Mouse (Mus musculus): Measurements from ENCODE around the gene Gdf7. TPM values are rescaled to one million over a fixed set of nuclear protein-coding genes. Genes with fewer than 3 reads are reported as not detected.

The Gdf7 gene
- total RNA-seq, 2 experiments from 2014 or later: not detected

DNA sequence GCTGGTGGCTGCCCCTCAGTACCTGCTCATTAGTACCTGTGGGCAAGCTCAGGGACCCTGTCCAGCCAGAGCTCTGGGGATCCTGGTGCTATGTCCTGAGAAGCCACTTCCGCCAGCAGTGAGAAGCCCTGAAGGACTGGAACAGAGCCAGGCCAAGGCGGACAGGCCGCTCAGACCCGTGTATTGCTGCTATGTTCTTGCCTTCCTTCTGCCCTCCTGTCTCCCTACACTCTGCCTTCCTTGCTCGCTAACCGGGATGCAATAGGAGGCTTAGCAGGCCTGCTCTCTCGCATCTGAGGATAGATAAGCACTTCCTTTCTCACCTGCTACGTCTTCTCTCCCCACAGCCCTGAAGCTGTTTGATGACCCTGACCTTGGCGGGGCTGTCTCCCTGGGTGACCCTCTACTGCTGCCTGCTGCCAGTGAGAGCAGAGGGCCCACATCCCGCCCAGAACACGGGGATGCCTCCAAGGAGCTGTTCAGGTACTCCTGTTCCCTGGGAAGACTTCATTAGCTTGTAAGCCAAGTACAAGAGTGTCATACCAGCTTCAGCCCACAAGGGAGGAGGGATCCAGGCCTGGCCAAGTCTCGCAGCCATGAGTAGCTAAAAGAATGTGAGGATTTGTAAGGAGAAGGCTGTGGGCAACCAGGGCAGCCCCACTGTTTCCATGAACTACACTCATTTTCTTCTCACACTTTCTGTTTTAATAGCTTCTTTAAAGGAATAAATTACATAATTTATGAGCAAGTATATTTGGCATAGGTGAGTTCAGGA is 35.7 kb upstream of the Gdf7 start:
- Histone ChIP-seq H3K4me3 (no peak overlapping the region), H3K27ac (peak overlapping the region; percentile 63)
- TF ChIP-seq CTCF (conservative IDR thresholded peaks at IDR 0.05): peak; percentile 59
- DNase-seq (ENCODE audit: low spot score in 2 of 2): no peak

DNA sequence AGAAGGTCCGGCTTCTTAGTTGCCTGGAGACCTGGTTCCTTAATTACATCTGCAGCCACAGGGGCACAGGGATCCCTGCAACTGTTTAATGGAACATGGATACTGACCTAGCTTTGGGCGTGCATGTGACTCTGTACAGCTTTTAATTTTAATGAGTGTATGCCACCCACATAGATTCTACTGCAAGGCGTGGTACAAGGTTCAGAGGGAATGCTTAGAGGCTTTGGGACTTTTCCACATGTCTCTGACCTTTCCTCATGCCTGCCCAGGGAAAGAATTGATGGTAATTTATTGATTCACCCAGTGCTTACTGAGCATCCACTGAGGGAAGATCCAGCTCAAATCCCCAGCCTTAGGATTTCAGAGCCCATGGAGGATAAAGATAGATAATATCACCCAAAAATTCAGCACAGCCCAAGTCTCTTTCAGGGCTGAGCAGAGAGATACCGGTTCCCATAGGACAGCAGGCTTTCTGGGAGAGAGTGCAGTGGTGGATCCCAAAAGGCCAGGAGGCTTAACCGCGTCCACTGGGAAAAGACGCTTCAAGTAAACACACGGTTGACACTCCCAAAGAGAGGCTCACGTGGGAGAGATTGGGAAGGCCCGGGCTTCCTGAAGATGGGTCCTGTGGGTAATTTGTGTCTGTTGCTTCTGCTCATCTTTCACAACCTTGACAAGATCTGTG is 35.0 kb upstream of the Gdf7 start:
- Histone ChIP-seq H3K27ac (peak overlapping the region; percentile 63), H3K4me3 (no peak overlapping the region)
- no peak for DNase-seq (ENCODE audit: low spot score in 2 of 2)
- TF ChIP-seq CTCF (conservative IDR thresholded peaks at IDR 0.05): no peak

GRCm38 (mm10) chr12:8335503-8335902 is 33.7 kb upstream of the Gdf7 start:
- DNase-seq (ENCODE audit: low spot score in 2 of 2): no peak
- H3K27ac ChIP-seq: peak overlapping the region; percentile 80; the same call in 1 of the 2 replicates
- H3K4me3 ChIP-seq: no peak overlapping the region
- TF ChIP-seq CTCF (conservative IDR thresholded peaks at IDR 0.05): no peak

DNA sequence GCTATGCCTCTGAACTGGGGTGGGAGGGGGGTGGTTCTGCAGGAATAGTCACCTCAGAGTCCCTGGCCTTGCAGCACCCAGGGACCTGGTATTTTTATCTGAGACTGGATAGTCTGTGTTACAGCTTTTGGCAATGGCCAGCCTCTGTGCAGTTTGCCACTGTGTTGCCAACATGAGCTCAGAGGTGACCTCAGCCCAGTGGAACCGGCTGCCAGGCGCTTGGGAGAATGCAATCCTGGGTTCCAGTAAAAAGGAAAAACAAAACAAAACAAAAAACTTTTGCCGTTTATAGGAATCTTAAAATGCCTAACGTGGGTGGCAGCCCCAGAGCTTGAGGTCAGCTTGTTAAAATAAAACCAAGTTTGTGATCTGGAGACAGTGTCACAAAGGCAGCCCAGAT is 32.5 kb upstream of the Gdf7 start:
- H3K27ac ChIP-seq: peak overlapping the region; percentile 80
- H3K4me3 ChIP-seq: no peak overlapping the region
- no peak for DNase-seq (ENCODE audit: low spot score in 2 of 2)
- no peak for TF ChIP-seq CTCF (conservative IDR thresholded peaks at IDR 0.05)

GRCm38 (mm10) chr12:8333617-8334016 is 31.9 kb upstream of the Gdf7 start:
- Histone ChIP-seq H3K27ac (peak overlapping the region; percentile 80), H3K4me3 (no peak overlapping the region)
- TF ChIP-seq CTCF (conservative IDR thresholded peaks at IDR 0.05): no peak
- DNase-seq (ENCODE audit: low spot score in 2 of 2): no peak

DNA sequence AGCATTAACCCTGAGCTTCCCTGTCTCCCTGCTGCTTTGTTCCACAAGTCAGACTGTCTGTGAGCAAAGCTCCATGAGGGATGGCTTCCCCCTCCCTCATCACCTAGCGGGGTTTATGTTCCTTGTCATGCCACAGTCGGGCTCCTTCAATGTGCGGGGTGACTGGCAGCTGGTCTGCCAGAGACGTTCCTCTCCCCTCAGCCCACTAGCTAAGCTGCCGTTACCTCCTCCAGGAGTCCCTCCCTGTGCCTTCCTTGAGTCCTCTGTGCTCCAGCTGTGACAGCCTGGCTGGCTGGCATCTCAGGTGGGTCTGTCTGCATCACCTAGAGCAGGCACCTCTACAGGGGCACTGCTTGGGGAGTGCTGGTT is 30.4 kb upstream of the Gdf7 start:
- TF ChIP-seq CTCF (conservative IDR thresholded peaks at IDR 0.05): no peak
- Histone ChIP-seq H3K4me3 (no peak overlapping the region), H3K27ac (peak overlapping the region; percentile 81)
- DNase-seq (ENCODE audit: low spot score in 2 of 2): no peak

GRCm38 (mm10) chr12:8331489-8332173 is 29.9 kb upstream of the Gdf7 start:
- no peak for TF ChIP-seq CTCF (conservative IDR thresholded peaks at IDR 0.05)
- no peak overlapping the region for H3K4me3 ChIP-seq
- DNase-seq (ENCODE audit: low spot score in 2 of 2): no peak
- peak overlapping the region; percentile 81 for H3K27ac ChIP-seq

DNA sequence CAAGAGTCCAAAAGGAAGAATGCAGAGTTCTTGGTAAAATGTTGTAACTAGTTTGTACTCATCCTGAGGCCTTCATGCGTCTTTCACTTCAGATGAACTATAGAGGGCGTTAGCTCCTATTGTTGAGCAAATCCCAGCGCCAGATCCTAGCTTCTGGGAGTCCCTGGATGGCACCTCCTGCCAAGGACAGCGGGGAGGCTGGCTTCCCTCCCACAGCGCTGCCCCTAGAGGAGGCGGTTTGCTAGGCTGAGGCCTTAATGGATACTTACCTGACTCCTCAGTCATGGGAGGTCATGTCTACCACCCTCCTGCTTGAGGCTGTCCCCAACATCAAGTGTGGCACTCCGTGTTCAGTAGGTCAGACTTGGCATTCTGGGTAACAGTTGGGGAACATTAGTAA is 27.5 kb upstream of the Gdf7 start:
- no peak overlapping the region for H3K27ac ChIP-seq
- DNase-seq (ENCODE audit: low spot score in 2 of 2): no peak
- H3K4me3 ChIP-seq: no peak overlapping the region
- TF ChIP-seq CTCF (conservative IDR thresholded peaks at IDR 0.05): peak; percentile 24; the same call in 1 of the 2 replicates

DNA sequence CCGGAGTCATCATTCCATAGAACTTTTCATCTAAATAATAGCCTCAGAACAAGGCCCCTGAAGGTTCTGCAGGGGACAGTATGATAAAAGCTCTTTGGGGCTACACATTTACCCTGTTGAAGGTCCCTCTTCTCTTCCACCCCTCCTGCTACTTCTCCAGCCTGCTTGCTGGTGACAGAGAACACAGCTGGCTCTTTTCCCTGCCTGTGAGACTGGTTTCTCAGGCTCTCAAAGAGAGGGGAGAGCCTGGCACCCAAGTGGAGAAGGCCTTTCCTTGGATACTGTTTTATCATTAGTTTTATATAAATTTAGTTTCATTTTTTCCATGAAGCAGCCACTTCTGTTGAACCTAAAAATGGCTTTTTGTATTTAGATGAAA is 25.9 kb upstream of the Gdf7 start:
- Histone ChIP-seq H3K27ac (peak overlapping the region; percentile 92), H3K4me3 (no peak overlapping the region)
- TF ChIP-seq CTCF (conservative IDR thresholded peaks at IDR 0.05): no peak
- DNase-seq (ENCODE audit: low spot score in 2 of 2): no peak

- peak overlapping the region; percentile 40 for H3K4me3 ChIP-seq
- peak; percentile 95 to 99 for DNase-seq (ENCODE audit: low spot score in 2 of 2)
- peak; percentile 98; the same call in 1 of the 2 replicates for TF ChIP-seq CTCF (conservative IDR thresholded peaks at IDR 0.05)
- H3K27ac ChIP-seq: peak overlapping the region; percentile 92
These were observed 25.3 kb upstream of the Gdf7 start for GRCm38 (mm10) chr12:8326825-8327674.

DNA sequence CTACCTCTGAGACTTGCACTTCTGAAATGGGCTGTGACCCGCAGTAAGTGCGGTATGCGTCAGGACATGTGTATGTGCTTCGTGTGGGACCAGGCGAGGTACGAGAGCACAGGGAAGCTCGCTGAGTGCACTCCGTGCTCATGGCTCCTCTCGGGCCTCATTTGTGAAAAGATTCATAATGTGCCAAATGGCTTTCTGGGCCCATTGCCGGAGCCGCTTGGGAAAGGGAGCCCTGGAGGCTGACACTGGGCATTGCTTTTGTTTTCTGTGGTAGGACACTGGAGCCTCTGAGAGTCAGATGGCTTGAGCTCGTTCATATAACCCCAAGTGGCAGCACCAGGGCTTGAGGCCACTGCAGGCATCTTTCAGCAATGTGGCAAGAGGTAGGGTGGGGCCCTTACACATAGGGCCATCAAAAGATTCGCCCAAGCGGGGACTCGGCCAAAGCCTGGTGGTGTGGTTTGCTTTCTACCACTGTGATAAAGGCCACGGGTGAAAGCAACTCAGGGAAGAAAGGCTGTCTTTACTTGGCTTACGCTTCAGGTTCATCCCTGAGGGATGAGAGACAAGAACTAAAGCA is 24.3 kb upstream of the Gdf7 start:
- Histone ChIP-seq H3K4me3 (no peak overlapping the region), H3K27ac (peak overlapping the region; percentile 92)
- peak in 1 of 2 experiments; percentile 70 for DNase-seq (ENCODE audit: low spot score in 2 of 2)
- TF ChIP-seq CTCF (conservative IDR thresholded peaks at IDR 0.05): peak; percentile 61

Measured in layer of hippocampus, adult 2 months (tissue).